8 mouse cellular contexts compared by ENCODE assay signal in genomic region chr13:48878534-48878933, GRCm38 (mm10). TPM values are rescaled to one million over a fixed set of nuclear protein-coding genes. Genes with fewer than 3 reads are reported as not detected.
DNase-seq lines count a peak whose midpoint lies in the region; ATAC-seq lines count a peak whose summit lies in the region.

No protein-coding gene starts in this region.

- H3K9ac ChIP-seq in heart, embryonic 14.5 days (ENCODE audit: low read length): peak overlapping the region; percentile 84
- peak overlapping the region; percentile 81 for H3K9ac ChIP-seq in liver, embryonic 13.5 days
- H3K9ac ChIP-seq in stomach, embryonic 16.5 days (ENCODE audit: low read length): peak overlapping the region; percentile 77

- H3K4me1 ChIP-seq in brown adipose tissue, adult 24 weeks (ENCODE audit: control insufficient read depth, insufficient read depth, insufficient read length, low read length): 0 out of 2 replicates have a peak, but pooled peaks cover 2% of the 10 kb centered on the region
- peaks cover 2 to 20% of the 10 kb centered on the region in 2 experiments; a peak in 3 of 4 replicates for H3K4me1 ChIP-seq in heart, embryonic 14.5 days (ENCODE audit: control insufficient read depth in 2 of 2, insufficient read depth in 2 of 2, low read length in 2 of 2)
- H3K4me1 ChIP-seq in liver, embryonic 13.5 days (replicated peaks): peaks cover 11% of the 10 kb centered on the region
- peaks cover 5% of the 10 kb centered on the region; the same call in 1 of the 2 replicates for H3K4me1 ChIP-seq in stomach, embryonic 16.5 days (ENCODE audit: control insufficient read depth, insufficient read depth, low read length)

- peak overlapping the region; percentile 69 for H3K4me3 ChIP-seq in brown adipose tissue, adult 24 weeks (ENCODE audit: insufficient read depth, low read depth, low read length)
- peak overlapping the region; percentile 37 to 44 for H3K4me3 ChIP-seq in heart, embryonic 14.5 days (ENCODE audit: control insufficient read depth in 1 of 2, insufficient read depth in 1 of 2, low read depth in 1 of 2, low read length in 2 of 2)
- H3K4me3 ChIP-seq in liver, embryonic 13.5 days (replicated peaks): peak overlapping the region; percentile 58
- H3K4me3 ChIP-seq in stomach, embryonic 16.5 days (replicated peaks; ENCODE audit: low read length): peak overlapping the region; percentile 46

- H3K9me3 ChIP-seq in heart, embryonic 14.5 days (ENCODE audit: control insufficient read depth, low read length): no peaks in the 10 kb centered on the region
- no peaks in the 10 kb centered on the region for H3K9me3 ChIP-seq in liver, embryonic 13.5 days (replicated peaks)
- H3K9me3 ChIP-seq in stomach, embryonic 16.5 days (replicated peaks; ENCODE audit: control insufficient read depth, low read length): no peaks in the 10 kb centered on the region

- H3K27ac ChIP-seq in brown adipose tissue, adult 24 weeks (replicated peaks; ENCODE audit: low read depth, low read length): peak overlapping the region; percentile 88
- peak overlapping the region; percentile 79 to 86 for H3K27ac ChIP-seq in heart, embryonic 14.5 days (replicated peaks in 1 of 2; ENCODE audit: control insufficient read depth in 1 of 2, insufficient read depth in 1 of 2, low read depth in 2 of 2, low read length in 2 of 2)
- H3K27ac ChIP-seq in liver, embryonic 13.5 days: peak overlapping the region; percentile 83
- peak overlapping the region; percentile 87 for H3K27ac ChIP-seq in stomach, embryonic 16.5 days (ENCODE audit: low read length)

- peaks cover 37% of the 10 kb centered on the region for H3K36me3 ChIP-seq in heart, embryonic 14.5 days (ENCODE audit: control insufficient read depth, insufficient read depth, low read length)
- H3K36me3 ChIP-seq in liver, embryonic 13.5 days: peaks cover 28% of the 10 kb centered on the region
- peaks cover 14% of the 10 kb centered on the region; the same call in 1 of the 2 replicates for H3K36me3 ChIP-seq in stomach, embryonic 16.5 days (ENCODE audit: control insufficient read depth, insufficient read depth, low read length)

- peak; percentile 97 for ATAC-seq in heart, embryonic 14.5 days (ENCODE audit: insufficient number of reproducible peaks, insufficient read depth, low FRiP score, low read depth)
- ATAC-seq in liver, embryonic 13.5 days (ENCODE audit: low read depth): peak; percentile 99
- peak; percentile 100 for ATAC-seq in stomach, embryonic 16.5 days (ENCODE audit: insufficient read depth, low FRiP score)

- peak; percentile 100 for DNase-seq in CD4-positive, CD25-positive, alpha-beta regulatory T cell, adult 2 months (ENCODE audit: low read depth, low spot score)
- DNase-seq in fibroblast of lung, adult 2 months (ENCODE audit: low read depth): peak; percentile 97
- DNase-seq in kidney, postnatal 14 days: peak; percentile 99
- DNase-seq in liver, embryonic 13.5 days: peak; percentile 94
- peak; percentile 95 for DNase-seq in neural tube, embryonic 10.5 days (ENCODE audit: extremely low spot score, low spot score)

- WGBS in heart, embryonic 14.5 days: under 1% methylated on average over 36 of the region's 36 CpGs
- under 1% methylated on average over 36 of the region's 36 CpGs for WGBS in liver, embryonic 13.5 days (ENCODE audit: insufficient replicate concordance)
- under 1% methylated on average over 36 of the region's 36 CpGs for WGBS in stomach, embryonic 16.5 days

- peak overlapping the region; percentile 75 for H3K4me2 ChIP-seq in heart, embryonic 14.5 days (ENCODE audit: low read length)
- H3K4me2 ChIP-seq in liver, embryonic 13.5 days: peak overlapping the region; percentile 85
- peak overlapping the region; percentile 67 for H3K4me2 ChIP-seq in stomach, embryonic 16.5 days (ENCODE audit: low read depth, low read length)

- no peaks in the 10 kb centered on the region for H3K27me3 ChIP-seq in heart, embryonic 14.5 days (ENCODE audit: control insufficient read depth, insufficient read depth, low read length)
- H3K27me3 ChIP-seq in liver, embryonic 13.5 days: no peaks in the 10 kb centered on the region
- no peaks in the 10 kb centered on the region for H3K27me3 ChIP-seq in stomach, embryonic 16.5 days (ENCODE audit: control insufficient read depth, insufficient read depth, low read length)

RNA-seq across cellular contexts. Expression of gene Phf2, which starts 7.6 kb away (rescaled TPM):
- 15.4 and 15.7 TPM in 2 replicates for polyA plus RNA-seq in brown adipose tissue, adult 24 weeks (2012; ENCODE audit: insufficient read depth, insufficient read length, missing spikeins)
- polyA plus RNA-seq in heart, embryonic 14.5 days (2014; fragmentation: Nextera tagmentation; extraction: Ambion mirVana): 5.1 and 5.9 TPM in 2 replicates
- 2.0 and 2.2 TPM in 2 replicates for polyA plus RNA-seq in liver, embryonic 13.5 days (2015; fragmentation: Nextera tagmentation; extraction: Ambion mirVana)
- 6.1 and 6.3 TPM in 2 replicates for polyA plus RNA-seq in stomach, embryonic 16.5 days (2015; fragmentation: Nextera tagmentation; extraction: Ambion mirVana)

Comparison
In these comparisons a context has a peak if more than half of its experiments do, and no peak if none do; other contexts are left out.
1. Peak in every context shown above with its lines: DNase-seq, ATAC-seq, H3K4me3 ChIP-seq and H3K27ac ChIP-seq.